Mouse (Mus musculus): ENCODE measurements around the gene Ero1l. TPM values are rescaled to one million over a fixed set of nuclear protein-coding genes. Genes with fewer than 3 reads are reported as not detected.

The Ero1l gene
- polyA plus RNA-seq, 1 experiment from 2014 or later: 32.2 TPM

- ATAC-seq (replicated peaks; ENCODE audit: extremely low read depth, insufficient read depth, low FRiP score): no peak
- WGBS: 85% methylated on average over 3 of the region's 3 CpGs
Observed at GRCm38 (mm10) chr14:45263831-45264592, 54.6 kb downstream of the Ero1l start.

GRCm38 (mm10) chr14:45251548-45252076 is 67.0 kb downstream of the Ero1l start:
- no peak for ATAC-seq (replicated peaks; ENCODE audit: extremely low read depth, insufficient read depth, low FRiP score)
- Histone ChIP-seq H3K27ac (ENCODE audit: low read length) (no peak overlapping the region), H3K4me1 (ENCODE audit: control insufficient read depth, insufficient read depth, low read length) (no peaks in the 10 kb centered on the region), H3K9ac (ENCODE audit: low read length) (no peak overlapping the region), H3K4me3 (ENCODE audit: low read length) (no peak overlapping the region), H3K9me3 (replicated peaks; ENCODE audit: control insufficient read depth, low read length) (no peaks in the 10 kb centered on the region), H3K4me2 (ENCODE audit: low read depth, low read length) (no peak overlapping the region), H3K27me3 (ENCODE audit: control insufficient read depth, insufficient read depth, low read length) (no peaks in the 10 kb centered on the region), H3K36me3 (ENCODE audit: control insufficient read depth, insufficient read depth) (no peaks in the 10 kb centered on the region)
- 85% methylated on average over 4 of the region's 4 CpGs for WGBS

More at GRCm38 (mm10) chr14:45263831-45264592, 54.6 kb downstream of the Ero1l start:
- no peak overlapping the region for H3K4me3 ChIP-seq (ENCODE audit: low read length)
- no peaks in the 10 kb centered on the region for H3K4me1 ChIP-seq (ENCODE audit: control insufficient read depth, insufficient read depth, low read length)
- H3K9ac ChIP-seq (ENCODE audit: low read length): no peak overlapping the region
- H3K36me3 ChIP-seq (ENCODE audit: control insufficient read depth, insufficient read depth): no peaks in the 10 kb centered on the region
- H3K27ac ChIP-seq (ENCODE audit: low read length): no peak overlapping the region
- no peak overlapping the region for H3K4me2 ChIP-seq (ENCODE audit: low read depth, low read length)
- no peaks in the 10 kb centered on the region for H3K9me3 ChIP-seq (replicated peaks; ENCODE audit: control insufficient read depth, low read length)
- H3K27me3 ChIP-seq (ENCODE audit: control insufficient read depth, insufficient read depth, low read length): no peaks in the 10 kb centered on the region

GRCm38 (mm10) chr14:45241613-45242012 is 77.0 kb downstream of the Ero1l start:
- Histone ChIP-seq H3K4me3 (ENCODE audit: low read length) (no peak overlapping the region), H3K4me2 (ENCODE audit: low read depth, low read length) (no peak overlapping the region), H3K9ac (ENCODE audit: low read length) (no peak overlapping the region), H3K9me3 (replicated peaks; ENCODE audit: control insufficient read depth, low read length) (no peaks in the 10 kb centered on the region), H3K36me3 (ENCODE audit: control insufficient read depth, insufficient read depth) (no peaks in the 10 kb centered on the region), H3K27me3 (ENCODE audit: control insufficient read depth, insufficient read depth, low read length) (no peaks in the 10 kb centered on the region), H3K4me1 (ENCODE audit: control insufficient read depth, insufficient read depth, low read length) (no peaks in the 10 kb centered on the region), H3K27ac (ENCODE audit: low read length) (no peak overlapping the region)
- 43% methylated on average over 1 of the region's 1 CpGs for WGBS
- no peak for ATAC-seq (replicated peaks; ENCODE audit: extremely low read depth, insufficient read depth, low FRiP score)

- no peaks in the 10 kb centered on the region for H3K9me3 ChIP-seq (replicated peaks; ENCODE audit: control insufficient read depth, low read length)
- no peaks in the 10 kb centered on the region for H3K4me1 ChIP-seq (ENCODE audit: control insufficient read depth, insufficient read depth, low read length)
- no peak overlapping the region for H3K9ac ChIP-seq (ENCODE audit: low read length)
- no peak for ATAC-seq (replicated peaks; ENCODE audit: extremely low read depth, insufficient read depth, low FRiP score)
- no peaks in the 10 kb centered on the region for H3K36me3 ChIP-seq (ENCODE audit: control insufficient read depth, insufficient read depth)
- no peak overlapping the region for H3K4me3 ChIP-seq (ENCODE audit: low read length)
- H3K4me2 ChIP-seq (ENCODE audit: low read depth, low read length): no peak overlapping the region
- H3K27me3 ChIP-seq (ENCODE audit: control insufficient read depth, insufficient read depth, low read length): no peaks in the 10 kb centered on the region
- 78% methylated on average over 2 of the region's 2 CpGs for WGBS
- H3K27ac ChIP-seq (ENCODE audit: low read length): no peak overlapping the region
Observed at GRCm38 (mm10) chr14:45239042-45239441, 79.5 kb downstream of the Ero1l start.

Other genes with a start within 250 kb of the Ero1l start
- 3.0 and 3.3 TPM in 2 replicates for gene Gpr137c, start 99.1 kb downstream of the Ero1l start, polyA plus RNA-seq (2015; fragmentation: Nextera tagmentation; extraction: Ambion mirVana)
- gene Txndc16, start 98.4 kb downstream of the Ero1l start, polyA plus RNA-seq (2015; fragmentation: Nextera tagmentation; extraction: Ambion mirVana): 13.1 and 13.5 TPM in 2 replicates
- gene Psmc6, start 11.0 kb upstream of the Ero1l start, polyA plus RNA-seq (2015; fragmentation: Nextera tagmentation; extraction: Ambion mirVana): 110 and 134 TPM in 2 replicates
- gene Styx, start 32.3 kb upstream of the Ero1l start, polyA plus RNA-seq (2015; fragmentation: Nextera tagmentation; extraction: Ambion mirVana): 49.2 and 61.5 TPM in 2 replicates
- 22.6 and 23.6 TPM in 2 replicates for gene Gnpnat1, start 86.1 kb upstream of the Ero1l start, polyA plus RNA-seq (2015; fragmentation: Nextera tagmentation; extraction: Ambion mirVana)
- gene Fermt2, start 211.3 kb upstream of the Ero1l start, polyA plus RNA-seq (2015; fragmentation: Nextera tagmentation; extraction: Ambion mirVana): 228 and 229 TPM in 2 replicates